Mouse (Mus musculus): Measurements from ENCODE around the gene Kcmf1.
A peak's percentile ranks its signal among the peaks of the same experiment; 100 is the strongest.

Gene Kcmf1

GRCm38 (mm10) chr6:72899781-72900681, at the start of gene Kcmf1:
TSS of gene Kcmf1 (minus strand) at chr6:72899979.
- H3K36me3 ChIP-seq (ENCODE audit: control insufficient read depth, insufficient read depth, low read length, poor library complexity, severe bottlenecking) = no peaks in the 10 kb centered on the region
- H3K27me3 ChIP-seq (ENCODE audit: control insufficient read depth, insufficient read depth, low read length, poor library complexity, severe bottlenecking) = no peaks in the 10 kb centered on the region
- peak; percentile 60 for DNase-seq (ENCODE audit: low read depth, low spot score)

- Histone ChIP-seq H3K27me3 (ENCODE audit: control insufficient read depth, insufficient read depth, low read length, poor library complexity, severe bottlenecking) (no peaks in the 10 kb centered on the region), H3K36me3 (ENCODE audit: control insufficient read depth, insufficient read depth, low read length, poor library complexity, severe bottlenecking) (no peaks in the 10 kb centered on the region)
- no peak for DNase-seq (ENCODE audit: low read depth, low spot score)
Measured at GRCm38 (mm10) chr6:72949161-72949756, 49.5 kb upstream of the Kcmf1 start.

- Histone ChIP-seq H3K36me3 (ENCODE audit: control insufficient read depth, insufficient read depth, low read length, poor library complexity, severe bottlenecking) (no peaks in the 10 kb centered on the region), H3K27me3 (ENCODE audit: control insufficient read depth, insufficient read depth, low read length, poor library complexity, severe bottlenecking) (no peaks in the 10 kb centered on the region)
- DNase-seq (ENCODE audit: low read depth, low spot score) = no peak
Measured at GRCm38 (mm10) chr6:72948392-72948791, 48.6 kb upstream of the Kcmf1 start.

GRCm38 (mm10) chr6:72947960-72948359, 48.2 kb upstream of the Kcmf1 start:
- DNase-seq (ENCODE audit: low read depth, low spot score) = no peak
- no peaks in the 10 kb centered on the region for H3K36me3 ChIP-seq (ENCODE audit: control insufficient read depth, insufficient read depth, low read length, poor library complexity, severe bottlenecking)
- no peaks in the 10 kb centered on the region for H3K27me3 ChIP-seq (ENCODE audit: control insufficient read depth, insufficient read depth, low read length, poor library complexity, severe bottlenecking)

GRCm38 (mm10) chr6:72940493-72940892, 40.7 kb upstream of the Kcmf1 start:
- Histone ChIP-seq H3K36me3 (ENCODE audit: control insufficient read depth, insufficient read depth, low read length, poor library complexity, severe bottlenecking) (no peaks in the 10 kb centered on the region), H3K27me3 (ENCODE audit: control insufficient read depth, insufficient read depth, low read length, poor library complexity, severe bottlenecking) (no peaks in the 10 kb centered on the region)
- peak; percentile 87 for DNase-seq (ENCODE audit: low read depth, low spot score)

GRCm38 (mm10) chr6:72937859-72938258, 38.1 kb upstream of the Kcmf1 start:
- DNase-seq (ENCODE audit: low read depth, low spot score) = peak; percentile 72
- Histone ChIP-seq H3K27me3 (ENCODE audit: control insufficient read depth, insufficient read depth, low read length, poor library complexity, severe bottlenecking) (no peaks in the 10 kb centered on the region), H3K36me3 (ENCODE audit: control insufficient read depth, insufficient read depth, low read length, poor library complexity, severe bottlenecking) (no peaks in the 10 kb centered on the region)

GRCm38 (mm10) chr6:72937430-72937829, 37.7 kb upstream of the Kcmf1 start:
- DNase-seq (ENCODE audit: low read depth, low spot score) = peak; percentile 33
- Histone ChIP-seq H3K27me3 (ENCODE audit: control insufficient read depth, insufficient read depth, low read length, poor library complexity, severe bottlenecking) (no peaks in the 10 kb centered on the region), H3K36me3 (ENCODE audit: control insufficient read depth, insufficient read depth, low read length, poor library complexity, severe bottlenecking) (no peaks in the 10 kb centered on the region)

GRCm38 (mm10) chr6:72932955-72933354, 33.2 kb upstream of the Kcmf1 start:
- Histone ChIP-seq H3K27me3 (ENCODE audit: control insufficient read depth, insufficient read depth, low read length, poor library complexity, severe bottlenecking) (no peaks in the 10 kb centered on the region), H3K36me3 (ENCODE audit: control insufficient read depth, insufficient read depth, low read length, poor library complexity, severe bottlenecking) (no peaks in the 10 kb centered on the region)
- no peak for DNase-seq (ENCODE audit: low read depth, low spot score)

- no peak for DNase-seq (ENCODE audit: low read depth, low spot score)
Measured at GRCm38 (mm10) chr6:72931533-72931932, 31.8 kb upstream of the Kcmf1 start.

GRCm38 (mm10) chr6:72929795-72930398, 30.1 kb upstream of the Kcmf1 start:
- no peak for DNase-seq (ENCODE audit: low read depth, low spot score)
- Histone ChIP-seq H3K27me3 (ENCODE audit: control insufficient read depth, insufficient read depth, low read length, poor library complexity, severe bottlenecking) (no peaks in the 10 kb centered on the region), H3K36me3 (ENCODE audit: control insufficient read depth, insufficient read depth, low read length, poor library complexity, severe bottlenecking) (no peaks in the 10 kb centered on the region)

More at GRCm38 (mm10) chr6:72931533-72931932, 31.8 kb upstream of the Kcmf1 start:
- Histone ChIP-seq H3K27me3 (ENCODE audit: control insufficient read depth, insufficient read depth, low read length, poor library complexity, severe bottlenecking) (no peaks in the 10 kb centered on the region), H3K36me3 (ENCODE audit: control insufficient read depth, insufficient read depth, low read length, poor library complexity, severe bottlenecking) (no peaks in the 10 kb centered on the region)

GRCm38 (mm10) chr6:72926755-72927482, 27.1 kb upstream of the Kcmf1 start:
- Histone ChIP-seq H3K36me3 (ENCODE audit: control insufficient read depth, insufficient read depth, low read length, poor library complexity, severe bottlenecking) (no peaks in the 10 kb centered on the region), H3K27me3 (ENCODE audit: control insufficient read depth, insufficient read depth, low read length, poor library complexity, severe bottlenecking) (no peaks in the 10 kb centered on the region)
- DNase-seq (ENCODE audit: low read depth, low spot score) = no peak

GRCm38 (mm10) chr6:72926031-72926430, 26.3 kb upstream of the Kcmf1 start:
- no peak for DNase-seq (ENCODE audit: low read depth, low spot score)
- H3K27me3 ChIP-seq (ENCODE audit: control insufficient read depth, insufficient read depth, low read length, poor library complexity, severe bottlenecking) = no peaks in the 10 kb centered on the region
- no peaks in the 10 kb centered on the region for H3K36me3 ChIP-seq (ENCODE audit: control insufficient read depth, insufficient read depth, low read length, poor library complexity, severe bottlenecking)

GRCm38 (mm10) chr6:72923381-72923780, 23.6 kb upstream of the Kcmf1 start:
- Histone ChIP-seq H3K27me3 (ENCODE audit: control insufficient read depth, insufficient read depth, low read length, poor library complexity, severe bottlenecking) (no peaks in the 10 kb centered on the region), H3K36me3 (ENCODE audit: control insufficient read depth, insufficient read depth, low read length, poor library complexity, severe bottlenecking) (no peaks in the 10 kb centered on the region)
- no peak for DNase-seq (ENCODE audit: low read depth, low spot score)

GRCm38 (mm10) chr6:72921081-72921480, 21.3 kb upstream of the Kcmf1 start:
- DNase-seq (ENCODE audit: low read depth, low spot score) = no peak
- no peaks in the 10 kb centered on the region for H3K27me3 ChIP-seq (ENCODE audit: control insufficient read depth, insufficient read depth, low read length, poor library complexity, severe bottlenecking)

More at GRCm38 (mm10) chr6:72921081-72921480, 21.3 kb upstream of the Kcmf1 start:
- no peaks in the 10 kb centered on the region for H3K36me3 ChIP-seq (ENCODE audit: control insufficient read depth, insufficient read depth, low read length, poor library complexity, severe bottlenecking)
